Mouse (Mus musculus): ENCODE results near the gene Eif2ak1. TPM values are rescaled to one million over a fixed set of nuclear protein-coding genes. Genes with fewer than 3 reads are reported as not detected.
A peak's percentile ranks its signal among the peaks of the same experiment; 100 is the strongest.

Eif2ak1 gene
- polyA plus RNA-seq, 1 experiment, result 16.8 TPM

DNA sequence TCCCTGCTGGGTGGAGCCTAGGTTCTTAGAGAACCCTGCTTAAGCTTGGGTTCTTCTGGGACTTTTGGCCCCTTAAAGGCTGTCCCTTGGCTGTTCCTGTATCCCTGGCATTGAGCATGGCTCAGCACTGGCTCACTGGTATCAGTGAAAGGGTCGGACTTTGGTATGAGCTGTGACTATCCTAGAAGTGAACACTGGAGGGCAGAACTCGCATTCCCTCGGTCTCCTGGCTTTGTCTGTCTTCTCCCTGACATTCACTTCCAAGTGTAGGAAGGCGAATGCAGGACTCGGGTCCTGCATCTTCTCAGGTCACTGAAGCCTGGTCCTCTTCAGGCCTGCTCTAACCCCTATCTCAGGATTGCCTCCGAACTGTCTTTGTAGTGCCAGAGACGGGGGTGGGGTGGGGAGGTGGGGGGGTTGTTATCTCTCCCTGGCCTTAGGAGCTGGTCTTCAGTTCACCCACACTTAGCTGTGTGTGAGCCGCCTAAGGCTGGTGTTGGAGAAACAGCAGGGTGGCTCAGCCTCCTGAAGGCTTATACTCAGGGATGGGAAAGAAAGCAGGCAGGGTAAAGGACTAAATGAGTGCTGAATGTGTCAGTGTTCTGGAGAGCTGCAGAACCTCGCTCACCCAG, 74.8 kb downstream of the Eif2ak1 start:
- H3K4me3 ChIP-seq (replicated peaks; ENCODE audit: extremely low read depth, low read depth, low read length), result no peak overlapping the region
- WGBS, result 74% methylated on average over 9 of the region's 9 CpGs
- no peak for DNase-seq
- no peak for TF ChIP-seq POLR2A (IDR thresholded peaks at IDR 0.05; ENCODE audit: borderline replicate concordance, extremely low read depth, low read depth, low read length)
- no peak for TF ChIP-seq CTCF (IDR thresholded peaks at IDR 0.05; ENCODE audit: insufficient read depth, low read length)
- H3K4me1 ChIP-seq (ENCODE audit: control insufficient read depth, insufficient read depth, low read length), result no peaks in the 10 kb centered on the region

DNA sequence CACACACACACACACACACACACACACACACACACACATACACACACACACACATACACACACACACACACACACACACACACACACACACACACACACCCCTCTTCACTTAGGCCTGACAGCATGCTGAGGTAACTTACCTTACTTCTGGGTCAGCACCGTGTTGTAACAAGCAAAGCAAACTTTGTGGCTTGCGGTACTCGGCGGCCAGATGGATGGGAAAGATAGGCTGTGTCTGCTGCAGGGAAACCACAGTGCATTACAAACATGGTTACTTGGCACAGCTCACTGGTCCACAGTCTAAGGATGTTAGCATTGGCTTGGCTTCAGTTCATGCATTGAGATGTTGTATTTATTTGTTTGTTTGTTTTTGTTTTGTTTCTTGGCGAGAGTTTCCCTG, 75.8 kb downstream of the Eif2ak1 start:
- no peak for TF ChIP-seq POLR2A (IDR thresholded peaks at IDR 0.05; ENCODE audit: borderline replicate concordance, extremely low read depth, low read depth, low read length)
- TF ChIP-seq CTCF (IDR thresholded peaks at IDR 0.05; ENCODE audit: insufficient read depth, low read length), result no peak
- no peak overlapping the region for H3K4me3 ChIP-seq (replicated peaks; ENCODE audit: extremely low read depth, low read depth, low read length)
- no peak for DNase-seq
- no peaks in the 10 kb centered on the region for H3K4me1 ChIP-seq (ENCODE audit: control insufficient read depth, insufficient read depth, low read length)
- WGBS, result 53% methylated on average over 5 of the region's 5 CpGs

GRCm38 (mm10) chr5:143897635-143898330, 80.2 kb downstream of the Eif2ak1 start, which contains the start of gene Ankrd61:
Gene Ankrd61, minus strand, starts transcription at chr5:143897685.
- H3K4me3 ChIP-seq (replicated peaks; ENCODE audit: extremely low read depth, low read depth, low read length), result no peak within 1 kb of the TSS
- WGBS, result 85% methylated on average over 14 of the region's 14 CpGs
- DNase-seq, result no peak
- TF ChIP-seq CTCF (IDR thresholded peaks at IDR 0.05; ENCODE audit: insufficient read depth, low read length) (no peak), POLR2A (IDR thresholded peaks at IDR 0.05; ENCODE audit: borderline replicate concordance, extremely low read depth, low read depth, low read length) (no peak)
- H3K4me1 ChIP-seq (ENCODE audit: control insufficient read depth, insufficient read depth, low read length), result no peaks in the 10 kb centered on the region

DNA sequence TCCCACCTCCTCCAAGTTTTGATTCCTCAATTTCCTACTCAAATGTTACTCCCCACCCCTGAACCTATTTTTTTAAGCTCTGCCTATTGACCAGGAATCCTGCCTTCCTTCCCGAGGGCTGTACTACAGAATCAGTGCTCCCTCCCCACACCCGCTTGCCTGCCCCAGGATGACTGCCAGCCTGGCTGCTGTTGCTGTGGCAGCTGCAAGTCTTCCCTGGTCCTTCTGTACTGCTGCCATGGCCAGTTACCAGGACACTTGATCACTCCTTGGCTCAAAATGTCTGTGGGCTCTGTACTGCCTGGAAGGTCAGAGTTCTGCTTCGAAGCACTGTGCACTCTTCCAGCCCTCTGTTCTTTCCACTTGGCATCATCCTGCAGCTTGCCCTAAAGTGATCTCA, 84.5 kb downstream of the Eif2ak1 start:
- H3K4me1 ChIP-seq (ENCODE audit: control insufficient read depth, insufficient read depth, low read length), result no peaks in the 10 kb centered on the region
- no peak for DNase-seq
- no peak overlapping the region for H3K4me3 ChIP-seq (replicated peaks; ENCODE audit: extremely low read depth, low read depth, low read length)
- WGBS, result 58% methylated on average over 3 of the region's 3 CpGs
- TF ChIP-seq POLR2A (IDR thresholded peaks at IDR 0.05; ENCODE audit: borderline replicate concordance, extremely low read depth, low read depth, low read length), result no peak
- TF ChIP-seq CTCF (IDR thresholded peaks at IDR 0.05; ENCODE audit: insufficient read depth, low read length), result no peak

GRCm38 (mm10) chr5:143903813-143904212, 86.2 kb downstream of the Eif2ak1 start:
- Histone ChIP-seq H3K4me3 (replicated peaks; ENCODE audit: extremely low read depth, low read depth, low read length) (no peak overlapping the region), H3K4me1 (ENCODE audit: control insufficient read depth, insufficient read depth, low read length) (0 out of 2 replicates have a peak, but pooled peaks cover 3% of the 10 kb centered on the region)
- no peak for TF ChIP-seq POLR2A (IDR thresholded peaks at IDR 0.05; ENCODE audit: borderline replicate concordance, extremely low read depth, low read depth, low read length)
- TF ChIP-seq CTCF (IDR thresholded peaks at IDR 0.05; ENCODE audit: insufficient read depth, low read length), result no peak
- DNase-seq, result no peak
- WGBS, result 84% methylated on average over 4 of the region's 4 CpGs

DNA sequence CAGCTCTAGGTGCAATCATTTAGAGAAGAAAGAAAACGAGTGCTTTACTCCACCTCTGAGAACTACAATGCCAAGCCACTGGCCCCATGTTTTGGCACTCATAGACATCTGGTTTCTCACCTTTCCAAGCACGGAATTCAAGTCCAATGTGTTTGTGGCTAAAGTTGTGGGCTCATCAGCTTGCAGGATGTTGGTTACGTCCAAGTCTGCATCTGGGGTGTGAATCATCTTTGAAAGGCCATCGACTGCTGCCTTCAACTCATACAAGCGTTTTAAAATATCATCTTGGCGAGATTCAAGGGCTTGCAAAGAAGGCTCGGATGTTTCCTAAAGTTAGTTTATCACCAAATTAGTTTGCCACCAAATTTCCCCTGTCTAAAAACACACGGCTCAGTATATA, 88.8 kb downstream of the Eif2ak1 start:
- WGBS, result 81% methylated on average over 8 of the region's 8 CpGs
- DNase-seq, result no peak
- TF ChIP-seq POLR2A (IDR thresholded peaks at IDR 0.05; ENCODE audit: borderline replicate concordance, extremely low read depth, low read depth, low read length), result no peak
- TF ChIP-seq CTCF (IDR thresholded peaks at IDR 0.05; ENCODE audit: insufficient read depth, low read length), result no peak
- peaks cover 3% of the 10 kb centered on the region; the same call in 1 of the 2 replicates for H3K4me1 ChIP-seq (ENCODE audit: control insufficient read depth, insufficient read depth, low read length)
- no peak overlapping the region for H3K4me3 ChIP-seq (replicated peaks; ENCODE audit: extremely low read depth, low read depth, low read length)

DNA sequence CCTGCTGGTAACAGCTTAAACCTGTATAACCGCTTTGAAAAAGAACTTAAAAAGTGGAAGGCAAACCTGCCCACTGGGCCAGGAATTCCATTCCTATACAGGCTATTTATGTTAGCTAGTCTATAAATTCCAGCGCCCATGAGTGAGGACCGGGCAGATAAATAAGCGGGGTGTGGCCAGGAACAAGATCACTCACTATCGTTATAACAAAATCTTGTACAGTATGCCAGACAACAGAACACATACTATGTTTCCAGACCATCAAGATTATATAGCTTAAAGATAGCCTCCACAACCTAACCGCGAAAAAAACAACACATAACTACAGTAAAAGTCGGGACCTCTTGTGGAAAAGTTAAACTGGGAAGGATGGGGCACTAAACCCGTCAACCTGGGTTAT, 91.3 kb downstream of the Eif2ak1 start:
- DNase-seq, result no peak
- TF ChIP-seq CTCF (IDR thresholded peaks at IDR 0.05; ENCODE audit: insufficient read depth, low read length) (no peak), POLR2A (IDR thresholded peaks at IDR 0.05; ENCODE audit: borderline replicate concordance, extremely low read depth, low read depth, low read length) (no peak)
- Histone ChIP-seq H3K4me1 (ENCODE audit: control insufficient read depth, insufficient read depth, low read length) (peaks cover 3% of the 10 kb centered on the region; the same call in 1 of the 2 replicates), H3K4me3 (replicated peaks; ENCODE audit: extremely low read depth, low read depth, low read length) (peak overlapping the region; percentile 99)
- 2% methylated on average over 9 of the region's 9 CpGs for WGBS

DNA sequence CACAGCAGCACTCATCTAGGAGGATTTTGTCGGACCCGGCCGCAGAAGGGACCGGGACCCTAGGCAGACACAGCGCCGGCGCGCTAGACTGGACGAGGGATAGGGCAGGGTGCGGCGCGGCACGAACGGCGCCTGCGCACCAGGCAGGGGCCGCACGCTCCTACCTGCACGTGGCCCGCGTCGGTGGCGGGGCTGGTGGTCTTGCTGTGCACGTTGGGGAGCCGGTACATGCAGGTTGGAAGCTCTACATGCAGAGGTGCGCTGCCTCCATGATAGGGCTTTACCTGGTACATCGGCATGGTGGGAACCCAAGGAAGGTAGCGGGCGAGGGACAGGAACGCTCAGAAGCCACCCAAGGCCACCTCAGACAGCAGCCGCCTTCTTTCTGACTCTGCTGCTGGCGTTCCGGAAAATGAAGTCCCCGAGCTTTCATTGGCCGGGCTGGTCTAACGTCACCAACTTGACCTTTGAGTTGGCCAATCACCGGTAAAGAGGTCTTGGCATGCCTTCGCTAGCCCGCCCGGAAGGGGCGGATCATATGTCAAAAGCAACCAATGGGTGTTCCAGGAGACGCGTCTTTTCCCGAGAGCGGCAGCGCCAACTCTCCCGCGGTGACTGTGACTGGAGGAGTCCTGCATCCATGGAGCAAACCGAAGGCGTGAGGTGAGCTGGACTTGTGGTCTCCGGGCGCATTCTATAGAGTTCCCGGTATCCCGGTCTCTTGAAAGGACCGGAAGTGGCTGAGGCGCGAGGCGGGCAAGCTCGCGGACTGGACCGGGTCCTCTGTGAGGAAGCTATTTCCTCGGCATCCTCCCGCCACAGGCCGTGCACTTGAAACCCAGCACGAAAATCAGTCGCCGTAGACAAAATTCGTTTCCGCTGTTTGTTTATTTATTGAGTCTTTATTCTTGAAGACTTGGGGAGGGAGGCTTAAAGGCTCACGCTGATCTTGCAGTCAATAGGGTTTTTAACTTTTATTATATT, 92.1 kb downstream of the Eif2ak1 start, which contains the start of the genes Aimp2 and Pms2:
Gene Aimp2 (minus strand): TSS at position 431 of the 984 bp plus-strand sequence.
Gene Pms2 (plus strand): TSS at position 548 of the 984 bp plus-strand sequence.
- peak; percentile 52; the same call in 1 of the 2 replicates for TF ChIP-seq POLR2A (IDR thresholded peaks at IDR 0.05; ENCODE audit: borderline replicate concordance, extremely low read depth, low read depth, low read length)
- no peak for TF ChIP-seq CTCF (IDR thresholded peaks at IDR 0.05; ENCODE audit: insufficient read depth, low read length)
- Histone ChIP-seq H3K4me1 (ENCODE audit: control insufficient read depth, insufficient read depth, low read length) (peaks cover 3% of the 10 kb centered on the region; the same call in 1 of the 2 replicates), H3K4me3 (replicated peaks; ENCODE audit: extremely low read depth, low read depth, low read length) (peak within 1 kb of the TSS; percentile 99)
- DNase-seq, result peak; percentile 94
- under 1% methylated on average over 70 of the region's 70 CpGs for WGBS

DNA sequence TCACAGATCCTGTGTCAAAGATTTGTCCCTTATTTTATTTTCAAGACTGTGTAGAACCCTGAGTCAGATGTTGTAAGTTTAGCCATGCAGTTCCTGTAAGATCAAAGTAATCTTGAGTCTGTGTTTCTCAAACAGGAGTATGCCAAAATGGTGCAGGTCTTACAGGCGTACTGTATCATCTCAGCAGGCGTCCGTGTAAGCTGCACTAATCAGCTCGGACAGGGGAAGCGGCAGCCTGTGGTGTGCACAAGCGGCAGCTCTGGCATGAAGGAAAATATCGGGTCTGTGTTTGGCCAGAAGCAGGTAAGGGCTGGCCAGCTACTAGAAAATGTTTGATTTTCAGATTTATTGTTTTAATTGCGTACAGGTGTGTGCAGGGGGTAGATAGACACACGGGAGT, 98.6 kb downstream of the Eif2ak1 start:
- Histone ChIP-seq H3K4me3 (replicated peaks; ENCODE audit: extremely low read depth, low read depth, low read length) (no peak overlapping the region), H3K4me1 (ENCODE audit: control insufficient read depth, insufficient read depth, low read length) (no peaks in the 10 kb centered on the region)
- no peak for DNase-seq
- 94% methylated on average over 9 of the region's 9 CpGs for WGBS
- TF ChIP-seq POLR2A (IDR thresholded peaks at IDR 0.05; ENCODE audit: borderline replicate concordance, extremely low read depth, low read depth, low read length) (no peak), CTCF (IDR thresholded peaks at IDR 0.05; ENCODE audit: insufficient read depth, low read length) (no peak)
